Mouse (Mus musculus) liver, adult 2 months (tissue): ENCODE data around the gene Ndufs8. TPM values are rescaled to one million over a fixed set of nuclear protein-coding genes. Genes with fewer than 3 reads are reported as not detected.

Source experiments
- DNase-seq: peaks from one replicate; pipeline ENCODE4 v3.0.0-alpha.2; 2011; ENCODE audit warnings: low read depth, low spot score; ENCODE audit errors: extremely low read depth
- H3K27ac ChIP-seq: fragments of 200-500 bp; replicated peaks from 2 replicates; pipeline ENCODE4 v1.5.1; 2012; ENCODE audit warnings: low read depth, mild to moderate bottlenecking, control low read depth, inconsistent platforms, low read length; ENCODE audit not compliant: insufficient read depth
- H3K27me3 ChIP-seq: fragments of 200-500 bp; 2 replicates; pipeline ENCODE4 v1.6.1; 2012; ENCODE audit warnings: mild to moderate bottlenecking, moderate library complexity, low read length, inconsistent platforms; ENCODE audit not compliant: control insufficient read depth, insufficient read depth
- H3K36me3 ChIP-seq: fragments of 200-500 bp; 2 replicates; pipeline ENCODE4 v1.6.1; 2012; ENCODE audit warnings: low read length, inconsistent platforms; ENCODE audit not compliant: control insufficient read depth, insufficient read depth
- H3K4me1 ChIP-seq: fragments of 200-500 bp; 2 replicates; pipeline ENCODE4 v1.6.1; 2011; ENCODE audit warnings: low read length; ENCODE audit not compliant: control insufficient read depth, insufficient read depth
- H3K4me3 ChIP-seq: fragments of 200-500 bp; 2 replicates; pipeline ENCODE4 v1.5.1; 2011; ENCODE audit warnings: low read depth, mild to moderate bottlenecking, control low read depth, low read length, moderate library complexity; ENCODE audit not compliant: insufficient read depth
- H3K79me2 ChIP-seq: fragments of 200-500 bp; 2 replicates; pipeline ENCODE4 v1.6.1; 2012; ENCODE audit warnings: inconsistent platforms, mild to moderate bottlenecking, low read length, moderate library complexity; ENCODE audit not compliant: control insufficient read depth, insufficient read depth
- H3K9ac ChIP-seq: fragments of 200-500 bp; 2 replicates; pipeline ENCODE4 v1.6.1; 2012; ENCODE audit warnings: low read depth, mild to moderate bottlenecking, control low read depth, inconsistent platforms, low read length
- CTCF ChIP-seq: fragments of 200-500 bp; IDR thresholded peaks from 2 replicates; pipeline ENCODE4 v1.5.1; 2011; ENCODE audit warnings: low read depth, low read length, control low read depth
- POLR2A ChIP-seq: fragments of 200-500 bp; IDR thresholded peaks from 2 replicates; pipeline ENCODE4 v1.6.1; 2011; ENCODE audit warnings: low read length, control low read depth; ENCODE audit not compliant: insufficient read depth; ENCODE audit errors: extremely low read depth
- WGBS: fragments of 180-500 bp; shearing (Covaris S2); methylation state at CpG from one replicate; pipeline ENCODE4 v1.1.7; 2018; 5-methylcytosine and 5-hydroxymethylcytosine counted together
- polyA plus RNA-seq: library from polyadenylated mRNA; depleted of rRNA; stranded (reverse); fragments of >200 nt; gene quantifications from 2 replicates; pipeline ENCODE4 v1.2.3, GENCODE M21; 2012
- total RNA-seq: library from RNA; depleted of rRNA; stranded (reverse); fragments of >200 nt; gene quantifications from 2 replicates; pipeline ENCODE4 v1.2.3, GENCODE M21; 2014

Gene Ndufs8
- total and polyA plus RNA-seq, 2 experiments, result 213 to 266 TPM

GRCm38 (mm10) chr19:3935896-3936850 lies 23.6 kb upstream of the Ndufs8 start:
- TF ChIP-seq CTCF (no peak), POLR2A (0 out of 2 replicates have a peak, but pooled peaks have one; percentile 27)
- Histone ChIP-seq H3K79me2 (no peaks in the 10 kb centered on the region), H3K4me1 (peaks cover 5% of the 10 kb centered on the region; the same call in 1 of the 2 replicates), H3K36me3 (no peaks in the 10 kb centered on the region), H3K4me3 (peak overlapping the region; percentile 75), H3K9ac (peak overlapping the region; percentile 81), H3K27ac (peak overlapping the region; percentile 65), H3K27me3 (no peaks in the 10 kb centered on the region)
- peak; percentile 69 for DNase-seq
- 15% methylated on average over 22 of the region's 22 CpGs for whole genome bisulfite sequencing

- TF ChIP-seq POLR2A (peak; percentile 45; the same call in 1 of the 2 replicates), CTCF (no peak)
- DNase-seq, result peak; percentile 77
- Histone ChIP-seq H3K79me2 (no peaks in the 10 kb centered on the region), H3K27me3 (no peaks in the 10 kb centered on the region), H3K36me3 (no peaks in the 10 kb centered on the region), H3K4me3 (peak within 1 kb of the TSS; percentile 75), H3K27ac (peak within 1 kb of the TSS; percentile 65), H3K9ac (peak within 1 kb of the TSS; percentile 81), H3K4me1 (peaks cover 5% of the 10 kb centered on the region; the same call in 1 of the 2 replicates)
- WGBS, result 6% methylated on average over 42 of the region's 42 CpGs
These were observed 22.7 kb upstream of the Ndufs8 start, which contains the start of gene Unc93b1 for GRCm38 (mm10) chr19:3935032-3935895. TSS of gene Unc93b1 (plus strand) at chr19:3935186.

- no peaks in the 10 kb centered on the region for H3K79me2 ChIP-seq
- no peak overlapping the region for H3K4me3 ChIP-seq
- no peak overlapping the region for H3K9ac ChIP-seq
- peaks cover 13% of the 10 kb centered on the region; the same call in 1 of the 2 replicates for H3K4me1 ChIP-seq
- H3K27ac ChIP-seq, result no peak overlapping the region
- DNase-seq, result peak; percentile 50
- no peaks in the 10 kb centered on the region for H3K27me3 ChIP-seq
- H3K36me3 ChIP-seq, result no peaks in the 10 kb centered on the region
- WGBS, result 91% methylated on average over 9 of the region's 9 CpGs
- TF ChIP-seq CTCF, result no peak
- TF ChIP-seq POLR2A, result no peak
These were observed 19.1 kb upstream of the Ndufs8 start for GRCm38 (mm10) chr19:3931716-3932115.

GRCm38 (mm10) chr19:3930262-3931057 lies 17.9 kb upstream of the Ndufs8 start:
- no peak for DNase-seq
- H3K27ac ChIP-seq, result peak overlapping the region; percentile 9
- H3K27me3 ChIP-seq, result no peaks in the 10 kb centered on the region
- H3K4me1 ChIP-seq, result peaks cover 10% of the 10 kb centered on the region; the same call in 1 of the 2 replicates
- TF ChIP-seq CTCF (no peak), POLR2A (no peak)
- no peak overlapping the region for H3K4me3 ChIP-seq
- no peak overlapping the region for H3K9ac ChIP-seq
- H3K36me3 ChIP-seq, result no peaks in the 10 kb centered on the region
- H3K79me2 ChIP-seq, result no peaks in the 10 kb centered on the region
- WGBS, result 74% methylated on average over 21 of the region's 21 CpGs

GRCm38 (mm10) chr19:3929211-3929941 lies 16.8 kb upstream of the Ndufs8 start, which contains the start of gene Aldh3b1:
TSS of gene Aldh3b1 (minus strand) at chr19:3929808.
- Histone ChIP-seq H3K4me3 (peak within 1 kb of the TSS; percentile 7; the same call in 1 of the 2 replicates), H3K4me1 (peaks cover 10% of the 10 kb centered on the region; the same call in 1 of the 2 replicates), H3K9ac (no peak within 1 kb of the TSS), H3K27ac (peak within 1 kb of the TSS; percentile 9), H3K79me2 (no peaks in the 10 kb centered on the region), H3K27me3 (no peaks in the 10 kb centered on the region), H3K36me3 (no peaks in the 10 kb centered on the region)
- peak; percentile 78 for DNase-seq
- TF ChIP-seq CTCF, result no peak
- 6% methylated on average over 12 of the region's 12 CpGs for WGBS
